Mouse (Mus musculus): ENCODE results near the gene Crabp2. TPM values are rescaled to one million over a fixed set of nuclear protein-coding genes. Genes with fewer than 3 reads are reported as not detected.

The Crabp2 gene
- polyA plus RNA-seq, 1 experiment from 2014 or later, result 246 TPM

GRCm38 (mm10) chr3:87930078-87930795 lies 18.2 kb upstream of the Crabp2 start, which contains the start of the genes Isg20l2 and Rrnad1:
Gene Isg20l2, plus strand, starts transcription at chr3:87930314.
Gene Rrnad1, minus strand, starts transcription at chr3:87930717.
- peaks cover 55% of the 10 kb centered on the region for H3K36me3 ChIP-seq (replicated peaks)

GRCm38 (mm10) chr3:87934026-87934425 lies 14.4 kb upstream of the Crabp2 start:
- Histone ChIP-seq H3K27me3 (no peaks in the 10 kb centered on the region), H3K36me3 (replicated peaks) (peaks cover 55% of the 10 kb centered on the region), H3K4me2 (no peak overlapping the region), H3K9ac (no peak overlapping the region), H3K27ac (no peak overlapping the region), H3K4me1 (peaks cover 34% of the 10 kb centered on the region), H3K9me3 (no peaks in the 10 kb centered on the region), H3K4me3 (replicated peaks) (no peak overlapping the region)
- WGBS, result 75% methylated on average over 5 of the region's 5 CpGs
- no peak for ATAC-seq (ENCODE audit: low FRiP score)

More at GRCm38 (mm10) chr3:87930078-87930795, 18.2 kb upstream of the Crabp2 start, which contains the start of the genes Isg20l2 and Rrnad1:
- WGBS, result under 1% methylated on average over 78 of the region's 78 CpGs
- H3K9ac ChIP-seq, result peak within 1 kb of the TSS; percentile 91
- H3K4me2 ChIP-seq, result peak within 1 kb of the TSS; percentile 83
- no peaks in the 10 kb centered on the region for H3K9me3 ChIP-seq
- peak; percentile 98 for ATAC-seq (ENCODE audit: low FRiP score)
- H3K4me3 ChIP-seq (replicated peaks), result peak within 1 kb of the TSS; percentile 88
- H3K27ac ChIP-seq, result peak within 1 kb of the TSS; percentile 89
- H3K27me3 ChIP-seq, result no peaks in the 10 kb centered on the region
- H3K4me1 ChIP-seq, result peaks cover 35% of the 10 kb centered on the region

DNA sequence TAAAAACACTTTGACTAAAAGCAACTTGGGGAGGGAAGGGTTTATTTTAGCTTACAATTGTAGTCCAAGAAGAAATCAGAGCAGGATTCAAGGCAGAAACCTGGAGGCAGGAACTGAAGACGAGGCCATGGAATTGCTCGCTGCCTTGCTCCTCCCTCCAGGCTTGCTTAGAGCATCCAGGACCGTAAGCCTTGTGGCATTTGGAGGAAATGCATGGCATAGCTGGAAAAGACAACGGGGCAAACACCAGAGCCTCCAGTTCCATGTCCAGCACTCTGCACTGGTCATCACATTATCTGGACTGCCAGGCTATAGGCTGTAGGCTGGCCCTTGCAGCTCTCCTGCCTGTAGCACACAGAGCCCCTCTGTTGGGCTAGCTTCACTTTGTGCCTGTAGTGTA lies 14.0 kb upstream of the Crabp2 start:
- no peak overlapping the region for H3K27ac ChIP-seq
- no peaks in the 10 kb centered on the region for H3K9me3 ChIP-seq
- H3K27me3 ChIP-seq, result no peaks in the 10 kb centered on the region
- peaks cover 60% of the 10 kb centered on the region for H3K36me3 ChIP-seq (replicated peaks)
- ATAC-seq (ENCODE audit: low FRiP score), result no peak
- H3K4me1 ChIP-seq, result peaks cover 29% of the 10 kb centered on the region
- H3K4me2 ChIP-seq, result no peak overlapping the region
- no peak overlapping the region for H3K9ac ChIP-seq
- 74% methylated on average over 4 of the region's 4 CpGs for WGBS
- H3K4me3 ChIP-seq (replicated peaks), result no peak overlapping the region

DNA sequence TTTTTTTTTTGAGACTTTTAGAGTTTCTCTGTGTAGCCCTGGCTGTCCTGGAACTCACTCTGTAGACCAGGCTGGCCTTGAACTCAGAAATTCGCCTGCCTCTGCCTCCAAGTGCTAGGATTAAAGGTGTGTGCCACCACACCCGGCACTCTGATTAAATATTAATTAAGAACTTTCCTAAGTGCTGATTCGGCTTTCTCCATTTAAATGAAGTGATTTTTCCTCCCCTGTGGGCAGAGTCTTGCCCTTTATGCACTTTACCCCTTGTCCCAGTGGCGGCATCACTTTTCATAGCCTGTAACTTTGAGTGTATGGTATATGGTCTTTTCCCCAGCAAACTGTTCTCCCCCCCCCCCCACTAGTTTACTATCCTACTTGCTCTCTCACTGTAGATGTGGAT lies 13.3 kb upstream of the Crabp2 start:
- Histone ChIP-seq H3K27ac (no peak overlapping the region), H3K36me3 (replicated peaks) (peaks cover 67% of the 10 kb centered on the region), H3K4me1 (peaks cover 28% of the 10 kb centered on the region), H3K27me3 (no peaks in the 10 kb centered on the region), H3K4me2 (no peak overlapping the region), H3K4me3 (replicated peaks) (no peak overlapping the region), H3K9me3 (no peaks in the 10 kb centered on the region), H3K9ac (no peak overlapping the region)
- no peak for ATAC-seq (ENCODE audit: low FRiP score)
- 86% methylated on average over 4 of the region's 4 CpGs for WGBS

- Histone ChIP-seq H3K9me3 (no peaks in the 10 kb centered on the region), H3K4me1 (peaks cover 26% of the 10 kb centered on the region), H3K4me2 (no peak overlapping the region), H3K9ac (no peak overlapping the region), H3K27ac (no peak overlapping the region), H3K4me3 (replicated peaks) (no peak overlapping the region), H3K36me3 (replicated peaks) (peaks cover 70% of the 10 kb centered on the region), H3K27me3 (no peaks in the 10 kb centered on the region)
- peak; percentile 55 for ATAC-seq (ENCODE audit: low FRiP score)
- 95% methylated on average over 2 of the region's 2 CpGs for WGBS
Measured at GRCm38 (mm10) chr3:87935776-87936175, 12.7 kb upstream of the Crabp2 start.

DNA sequence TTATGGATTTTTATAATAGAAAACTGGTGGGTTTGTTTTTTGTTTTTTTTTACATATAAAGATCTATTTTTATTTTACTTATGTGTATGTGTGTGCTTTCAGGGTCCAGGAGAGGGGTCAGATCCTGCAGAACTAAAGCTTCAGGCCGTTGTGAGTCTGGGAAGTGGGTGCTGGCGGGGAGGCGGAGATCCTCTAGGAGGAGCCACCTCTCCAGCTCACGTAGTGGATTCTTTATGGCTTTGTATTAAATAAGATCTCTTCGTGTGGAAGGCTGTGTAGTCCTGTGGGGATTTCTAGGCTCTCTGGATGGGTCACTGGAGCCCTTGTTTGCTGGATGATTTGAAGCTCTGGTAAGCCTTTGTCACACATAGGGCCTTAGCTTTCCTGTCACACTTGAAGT lies 7.9 kb upstream of the Crabp2 start:
- no peak overlapping the region for H3K4me2 ChIP-seq
- WGBS, result 56% methylated on average over 5 of the region's 5 CpGs
- no peak for ATAC-seq (ENCODE audit: low FRiP score)

DNA sequence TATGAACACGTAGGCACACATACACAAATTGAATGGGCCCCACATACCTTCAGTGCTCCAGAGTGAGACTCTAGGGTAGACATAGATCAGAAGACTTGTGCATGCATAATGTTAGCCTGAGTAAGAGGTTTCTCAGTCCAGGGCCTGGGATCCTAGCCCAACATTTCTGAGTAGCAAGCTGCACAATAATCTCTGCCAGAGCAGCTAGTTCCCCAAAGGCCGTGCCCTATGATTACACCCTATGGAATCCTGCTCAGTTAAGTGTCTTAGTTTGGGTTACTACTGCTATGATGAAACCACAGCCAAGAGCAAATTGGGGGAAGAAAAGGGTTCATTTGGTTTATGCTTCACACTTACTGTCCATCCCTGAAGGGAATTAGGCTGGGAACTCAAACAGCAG lies 6.0 kb upstream of the Crabp2 start:
- Histone ChIP-seq H3K27me3 (no peaks in the 10 kb centered on the region), H3K9me3 (no peaks in the 10 kb centered on the region), H3K4me1 (peaks cover 32% of the 10 kb centered on the region), H3K4me3 (replicated peaks) (no peak overlapping the region), H3K27ac (no peak overlapping the region), H3K4me2 (no peak overlapping the region), H3K36me3 (replicated peaks) (peaks cover 49% of the 10 kb centered on the region), H3K9ac (no peak overlapping the region)
- ATAC-seq (ENCODE audit: low FRiP score), result no peak
- 87% methylated on average over 2 of the region's 2 CpGs for WGBS

More for the DNA sequence above, 7.9 kb upstream of the Crabp2 start:
- Histone ChIP-seq H3K4me1 (peaks cover 18% of the 10 kb centered on the region), H3K4me3 (replicated peaks) (no peak overlapping the region), H3K36me3 (replicated peaks) (peaks cover 60% of the 10 kb centered on the region), H3K9me3 (no peaks in the 10 kb centered on the region), H3K9ac (no peak overlapping the region), H3K27ac (no peak overlapping the region), H3K27me3 (no peaks in the 10 kb centered on the region)

GRCm38 (mm10) chr3:87943586-87943985 lies 4.9 kb upstream of the Crabp2 start:
- Histone ChIP-seq H3K4me1 (peaks cover 43% of the 10 kb centered on the region), H3K36me3 (replicated peaks) (peaks cover 39% of the 10 kb centered on the region)
- 85% methylated on average over 7 of the region's 7 CpGs for WGBS

DNA sequence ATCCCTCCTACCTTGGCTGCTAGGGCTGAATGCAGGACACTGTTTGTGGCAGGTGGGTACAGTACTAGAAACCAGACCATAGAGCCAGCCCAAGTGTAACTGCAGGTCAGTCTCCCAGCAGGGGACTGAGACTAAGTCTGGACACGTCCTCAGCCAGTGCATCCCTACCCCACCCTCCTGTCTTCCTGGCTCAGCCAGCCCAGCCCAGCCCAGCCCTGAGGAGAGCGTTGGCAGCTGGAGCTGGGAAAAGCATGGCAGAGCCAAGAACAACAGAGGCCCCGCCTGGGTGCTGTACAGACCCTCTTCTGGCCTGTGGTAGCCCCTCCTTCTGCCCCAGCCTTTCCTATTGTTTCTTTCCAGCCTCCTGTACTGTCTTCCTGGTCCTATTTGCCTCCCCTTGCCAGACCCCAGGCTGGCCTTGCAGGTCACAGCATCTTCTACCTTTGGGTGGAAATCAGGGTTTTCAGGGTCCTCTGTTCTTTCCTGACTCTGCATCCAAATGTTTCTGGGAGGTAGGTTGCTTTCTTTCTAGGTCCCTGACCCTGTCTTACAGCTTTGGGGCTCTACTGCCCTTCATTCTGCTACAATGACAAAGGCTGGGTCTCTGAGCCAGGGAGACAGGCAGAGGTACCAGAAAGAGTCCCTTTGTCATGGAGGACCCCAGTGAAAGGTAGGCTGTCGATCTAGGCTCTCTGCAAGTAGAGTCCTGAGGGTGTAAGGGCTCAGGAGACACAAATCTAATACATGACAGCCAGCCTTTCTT lies 3.4 kb upstream of the Crabp2 start:
- 13% methylated on average over 4 of the region's 4 CpGs for WGBS
- Histone ChIP-seq H3K4me3 (replicated peaks) (no peak overlapping the region), H3K9me3 (no peaks in the 10 kb centered on the region), H3K27me3 (no peaks in the 10 kb centered on the region), H3K36me3 (replicated peaks) (peaks cover 25% of the 10 kb centered on the region), H3K27ac (peak overlapping the region; percentile 47), H3K9ac (no peak overlapping the region), H3K4me2 (no peak overlapping the region), H3K4me1 (peaks cover 57% of the 10 kb centered on the region)
- ATAC-seq (ENCODE audit: low FRiP score), result 0 out of 2 replicates have a peak, but pooled peaks have one; percentile 22

More at GRCm38 (mm10) chr3:87943586-87943985, 4.9 kb upstream of the Crabp2 start:
- H3K27me3 ChIP-seq, result no peaks in the 10 kb centered on the region
- H3K4me2 ChIP-seq, result no peak overlapping the region
- H3K27ac ChIP-seq, result no peak overlapping the region
- no peak overlapping the region for H3K4me3 ChIP-seq (replicated peaks)
- no peak for ATAC-seq (ENCODE audit: low FRiP score)
- H3K9me3 ChIP-seq, result no peaks in the 10 kb centered on the region
- no peak overlapping the region for H3K9ac ChIP-seq

DNA sequence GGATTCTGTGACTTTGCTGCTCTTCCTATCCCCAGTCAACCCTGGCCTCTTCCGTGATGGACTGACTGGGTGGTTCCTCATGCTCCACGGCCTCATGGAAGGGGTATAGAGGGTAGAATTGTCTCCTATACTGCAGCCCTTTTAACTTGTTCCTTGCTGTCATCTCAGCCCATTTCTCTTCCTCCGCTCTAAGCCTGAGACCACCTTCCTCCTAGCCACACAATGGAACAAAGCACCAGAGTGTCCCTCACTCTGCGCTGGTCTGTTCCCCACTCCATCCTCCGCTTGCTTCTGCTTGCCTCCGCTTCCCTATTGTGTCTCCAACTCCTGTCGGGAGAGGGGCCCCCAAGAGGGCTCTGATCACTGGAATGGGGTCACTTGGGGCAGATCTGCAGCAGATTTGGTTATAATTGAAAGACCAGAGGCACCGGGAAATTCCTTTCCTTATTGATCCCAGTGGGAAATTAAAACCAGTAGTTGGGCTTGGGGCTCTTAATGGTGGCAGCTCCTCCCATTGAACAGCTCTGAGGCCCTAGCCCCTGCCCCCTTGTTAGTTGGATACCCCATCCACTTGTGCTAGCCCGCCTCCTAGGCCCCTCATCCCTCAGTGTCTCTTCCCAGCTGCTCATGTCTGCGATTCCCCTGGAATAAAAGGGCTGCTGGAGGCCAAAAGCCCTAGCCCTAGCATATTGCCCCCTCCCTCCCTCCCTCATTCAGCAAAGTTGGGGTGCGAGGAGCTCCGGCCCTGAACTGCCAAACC lies 2.5 kb upstream of the Crabp2 start:
- WGBS, result 5% methylated on average over 12 of the region's 12 CpGs
- peak overlapping the region; percentile 47 for H3K27ac ChIP-seq
- H3K9ac ChIP-seq, result no peak overlapping the region
- peaks cover 18% of the 10 kb centered on the region for H3K36me3 ChIP-seq (replicated peaks)
- H3K27me3 ChIP-seq, result no peaks in the 10 kb centered on the region
- ATAC-seq (ENCODE audit: low FRiP score), result 0 out of 2 replicates have a peak, but pooled peaks have one; percentile 27
- no peaks in the 10 kb centered on the region for H3K9me3 ChIP-seq
- peaks cover 66% of the 10 kb centered on the region for H3K4me1 ChIP-seq
- H3K4me3 ChIP-seq (replicated peaks), result no peak overlapping the region
- H3K4me2 ChIP-seq, result peak overlapping the region; percentile 72; the same call in 1 of the 2 replicates

DNA sequence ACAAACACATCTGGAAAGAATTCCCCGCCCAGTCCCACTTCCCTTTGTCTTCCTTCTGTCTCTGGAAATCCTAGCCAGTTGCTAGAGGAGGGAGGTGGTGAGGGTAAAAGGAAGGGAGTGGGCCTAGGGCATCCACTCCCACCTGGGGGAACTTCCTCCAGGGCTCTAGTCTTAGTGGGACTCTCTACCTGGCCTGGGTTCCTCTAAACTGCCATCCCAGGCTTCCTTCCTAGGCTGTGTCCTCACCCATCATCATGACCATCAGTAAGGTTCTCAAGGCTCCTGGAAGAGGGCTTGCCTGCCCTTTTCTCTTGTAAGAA lies 2.0 kb upstream of the Crabp2 start:
- peaks cover 72% of the 10 kb centered on the region for H3K4me1 ChIP-seq
- H3K9me3 ChIP-seq, result no peaks in the 10 kb centered on the region
- peak overlapping the region; percentile 47 for H3K27ac ChIP-seq
- peak overlapping the region; percentile 72 for H3K4me2 ChIP-seq
- ATAC-seq (ENCODE audit: low FRiP score), result no peak
- H3K9ac ChIP-seq, result no peak overlapping the region
- WGBS, result no CpG with 5 or more reads among the region's 1 CpGs
- peaks cover 12% of the 10 kb centered on the region for H3K36me3 ChIP-seq (replicated peaks)
- 0 out of 2 replicates have a peak, but pooled peaks cover 3% of the 10 kb centered on the region for H3K27me3 ChIP-seq
- no peak overlapping the region for H3K4me3 ChIP-seq (replicated peaks)
